Mouse (Mus musculus) kidney, adult 11 months (tissue): ENCODE data around the gene Hivep3.

ENCODE experiments used
- DNase-seq: peaks from one replicate; pipeline ENCODE4 v3.0.0; 2022

Gene Hivep3

GRCm38 (mm10) chr4:120120276-120120675 lies 386.7 kb downstream of the Hivep3 start:
- DNase-seq: peak; percentile 52

DNA sequence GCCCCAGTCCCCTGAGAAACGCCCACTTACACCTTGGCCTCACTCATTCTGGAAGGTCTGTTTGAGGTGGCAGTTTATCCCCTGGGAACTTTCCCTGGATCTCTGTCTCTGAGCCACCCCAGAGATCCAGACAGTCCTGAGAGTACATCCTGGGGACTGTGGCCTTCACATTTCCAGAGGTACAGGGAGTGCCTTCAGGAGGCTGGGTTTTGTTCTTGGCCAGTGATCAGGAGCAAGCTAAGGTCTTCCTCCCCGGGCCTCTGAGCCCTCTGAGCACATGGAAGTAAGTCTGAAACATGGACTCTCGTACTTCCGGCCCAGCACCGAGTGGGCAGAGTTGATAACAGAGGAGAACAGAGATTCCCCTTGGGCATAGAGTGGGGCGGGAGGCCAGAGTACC lies 391.1 kb downstream of the Hivep3 start:
- no peak for DNase-seq

DNA sequence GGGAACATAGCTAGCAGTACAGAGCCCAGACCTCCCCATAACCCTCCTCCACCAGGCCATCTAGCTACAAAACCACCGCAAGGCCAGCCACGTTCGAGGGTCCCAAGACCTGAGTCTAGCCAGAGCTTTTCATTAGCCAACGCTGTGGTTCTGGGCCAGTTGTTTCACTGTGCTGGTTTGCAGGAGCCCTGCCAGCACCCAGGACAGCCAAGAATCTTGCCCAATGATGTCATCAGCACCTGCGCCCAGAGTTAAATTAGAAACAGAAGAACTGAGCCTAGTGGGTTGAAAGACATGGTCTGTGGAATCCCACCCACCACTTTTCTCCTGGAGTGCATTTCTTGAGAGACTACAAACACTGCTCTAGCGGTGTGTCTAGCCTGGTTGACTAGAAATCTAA lies 392.5 kb downstream of the Hivep3 start:
- DNase-seq: no peak

DNA sequence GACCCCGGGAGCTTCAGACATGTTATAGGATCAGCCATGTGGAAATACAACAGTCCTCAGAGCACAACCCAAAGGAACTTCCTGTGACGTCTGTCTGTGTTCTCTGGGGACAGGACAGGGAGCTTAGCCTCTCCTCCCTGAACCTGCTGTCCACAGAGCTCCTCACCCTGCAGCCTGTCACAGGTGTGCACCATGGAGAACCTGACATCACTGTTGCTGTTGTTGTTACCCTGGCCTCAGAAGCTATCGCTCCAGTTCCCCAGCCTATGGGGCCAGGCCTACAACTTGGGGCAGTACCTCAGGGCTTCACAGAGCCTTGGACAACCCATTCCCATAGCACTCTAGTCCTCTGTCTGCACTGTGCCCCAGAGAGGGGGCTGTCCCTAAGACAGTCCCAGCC lies 393.7 kb downstream of the Hivep3 start:
- no peak for DNase-seq

- no peak for DNase-seq
Measured at GRCm38 (mm10) chr4:120128033-120128432, 394.4 kb downstream of the Hivep3 start.

GRCm38 (mm10) chr4:120129233-120129885 lies 395.8 kb downstream of the Hivep3 start:
- DNase-seq: peak; percentile 25

GRCm38 (mm10) chr4:120130926-120131325 lies 397.3 kb downstream of the Hivep3 start:
- no peak for DNase-seq

DNA sequence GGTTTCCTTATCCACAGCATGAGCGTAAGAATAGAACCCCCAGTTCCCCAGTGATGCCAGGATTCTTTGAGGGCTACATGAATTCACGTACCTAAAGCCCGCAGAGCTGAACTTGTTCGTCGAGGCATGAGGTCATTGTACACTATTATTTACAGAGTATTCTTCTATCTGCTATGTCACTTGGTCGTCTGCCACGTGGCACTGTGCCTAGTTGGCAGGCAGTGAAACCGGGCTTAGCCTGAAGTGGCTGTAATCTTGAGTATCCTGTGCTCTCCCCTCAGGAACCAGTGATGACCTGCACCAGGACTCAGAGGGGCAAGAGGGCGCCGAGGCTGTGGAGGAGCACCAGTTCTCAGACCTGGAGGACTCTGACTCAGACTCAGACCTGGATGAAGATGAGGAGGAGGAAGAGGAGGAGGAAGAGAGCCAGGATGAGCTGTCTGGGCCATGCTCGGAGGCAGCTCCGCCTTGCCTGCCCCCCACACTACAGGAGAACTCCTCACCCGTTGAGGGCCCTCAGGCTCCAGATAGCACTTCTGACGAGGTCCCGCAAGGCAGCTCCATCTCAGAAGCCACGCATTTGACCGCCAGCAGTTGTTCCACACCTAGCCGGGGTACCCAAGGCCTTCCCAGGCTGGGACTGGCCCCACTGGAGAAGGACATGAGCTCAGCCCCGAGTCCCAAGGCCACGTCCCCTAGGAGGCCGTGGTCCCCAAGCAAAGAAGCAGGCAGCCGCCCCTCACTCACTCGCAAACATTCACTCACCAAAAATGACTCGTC lies 398.0 kb downstream of the Hivep3 start:
- peak; percentile 48 for DNase-seq

- no peak for DNase-seq
Measured at GRCm38 (mm10) chr4:120134223-120134622, 400.6 kb downstream of the Hivep3 start.

DNA sequence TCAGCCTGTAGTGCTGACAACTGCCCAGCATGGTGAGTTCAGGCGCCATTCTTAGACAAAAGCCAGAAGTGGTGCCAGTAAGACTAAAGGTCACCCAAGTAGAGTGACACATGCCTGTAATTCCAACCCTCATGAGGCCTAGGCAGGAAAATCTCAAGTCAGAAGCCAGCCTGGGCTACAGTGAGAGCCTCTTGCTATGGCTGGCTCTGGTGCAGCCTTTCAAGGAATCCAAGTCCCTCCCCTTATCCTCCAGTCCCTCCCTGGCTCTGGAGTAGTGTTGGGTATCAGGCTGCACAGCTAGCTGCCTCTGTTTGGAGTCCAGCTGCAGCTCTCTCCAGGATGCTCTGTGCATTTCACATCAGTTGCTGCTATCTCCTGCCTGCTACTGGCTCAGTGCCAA lies 408.2 kb downstream of the Hivep3 start:
- no peak for DNase-seq

DNA sequence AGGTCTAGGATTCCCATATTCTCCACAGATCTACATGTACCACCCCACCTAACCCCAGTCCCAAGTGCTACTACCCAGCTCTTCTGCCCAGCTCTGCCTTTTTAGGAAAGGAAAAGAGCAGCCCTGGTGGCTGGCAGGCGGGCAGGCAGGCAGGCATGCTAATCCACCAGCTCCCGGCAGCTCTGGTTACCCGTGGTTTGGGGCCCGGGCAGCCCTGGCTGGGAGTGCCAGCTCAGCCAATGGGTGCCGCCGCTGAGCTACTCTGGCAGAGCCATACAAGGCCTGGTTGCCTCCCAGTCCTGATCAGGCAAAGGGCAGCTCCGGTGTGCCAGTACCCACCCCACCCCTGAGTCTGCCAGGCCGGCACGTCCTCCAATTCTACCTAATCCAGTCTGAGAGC lies 409.3 kb downstream of the Hivep3 start:
- no peak for DNase-seq

GRCm38 (mm10) chr4:120144343-120144742 lies 410.8 kb downstream of the Hivep3 start:
- DNase-seq: no peak

GRCm38 (mm10) chr4:120145931-120146330 lies 412.3 kb downstream of the Hivep3 start:
- DNase-seq: no peak

DNA sequence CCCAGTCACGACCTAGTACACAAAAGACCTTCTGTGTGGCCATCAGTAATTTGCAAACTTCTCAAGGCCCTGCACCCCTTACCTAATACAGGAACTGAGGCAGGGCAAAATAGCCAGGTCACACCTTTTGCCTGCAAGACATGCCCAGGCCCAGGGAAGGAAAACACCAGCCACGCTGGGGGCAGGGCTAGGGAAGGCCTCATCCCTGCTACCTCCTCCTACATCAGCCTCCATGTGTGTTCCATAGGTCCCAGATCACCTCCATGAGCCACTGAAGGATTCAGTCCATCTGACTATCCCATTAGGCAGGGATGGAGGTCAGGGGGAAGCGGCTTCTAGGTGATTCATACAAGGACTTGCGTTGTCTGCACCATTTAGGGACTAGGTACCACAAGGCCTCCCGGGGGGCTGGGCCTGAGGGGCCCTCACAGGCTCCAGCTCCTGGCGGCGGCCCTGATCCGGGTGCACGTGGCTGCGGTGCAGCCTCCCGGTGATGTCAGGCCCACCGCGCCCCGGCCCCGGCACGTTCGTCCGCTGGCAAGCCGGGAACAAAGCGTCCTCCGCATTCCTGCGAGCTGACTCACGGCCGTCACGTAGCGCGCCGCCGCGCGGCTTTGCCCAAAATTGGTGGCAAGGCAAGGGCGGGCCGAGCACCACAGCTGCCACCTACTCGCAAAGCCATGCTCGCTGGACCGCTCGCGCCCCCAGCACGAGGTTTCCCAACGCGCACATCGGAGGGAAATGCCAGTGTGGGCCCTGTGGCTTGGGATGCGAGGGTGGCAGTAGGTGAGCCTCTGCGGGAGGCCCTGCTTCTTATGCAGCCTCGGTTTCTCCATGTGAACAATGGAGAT lies 414.9 kb downstream of the Hivep3 start:
- DNase-seq: peak; percentile 37

GRCm38 (mm10) chr4:120149142-120149524 lies 415.5 kb downstream of the Hivep3 start:
- no peak for DNase-seq

DNA sequence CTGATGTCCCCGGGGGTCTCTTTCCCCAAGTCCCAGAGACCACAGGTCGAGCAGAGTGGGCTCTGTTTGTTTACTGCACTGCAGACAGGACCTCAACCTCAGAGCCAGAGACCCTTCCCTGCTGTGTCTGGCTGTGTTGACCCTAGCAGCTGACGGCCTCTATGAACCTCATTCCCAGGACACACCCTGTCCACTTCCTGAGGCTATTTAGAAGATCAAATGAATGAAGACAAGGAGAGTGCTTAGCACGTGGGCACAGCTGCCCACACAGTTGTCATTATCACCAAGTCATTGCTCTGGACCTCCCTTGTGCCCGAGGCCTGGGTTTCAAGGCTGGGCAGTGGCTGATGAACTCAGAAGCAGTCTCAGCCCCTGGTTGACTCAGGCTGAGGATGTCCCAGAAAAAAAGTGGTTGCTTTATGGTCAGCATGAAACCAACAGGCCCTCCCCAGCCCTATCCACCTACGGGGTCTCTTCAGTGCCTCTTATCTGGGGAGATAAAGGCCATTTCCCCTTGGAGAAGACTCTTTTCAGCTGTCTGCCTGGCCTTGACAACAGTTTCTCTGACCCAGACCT lies 416.8 kb downstream of the Hivep3 start:
- DNase-seq: no peak

DNA sequence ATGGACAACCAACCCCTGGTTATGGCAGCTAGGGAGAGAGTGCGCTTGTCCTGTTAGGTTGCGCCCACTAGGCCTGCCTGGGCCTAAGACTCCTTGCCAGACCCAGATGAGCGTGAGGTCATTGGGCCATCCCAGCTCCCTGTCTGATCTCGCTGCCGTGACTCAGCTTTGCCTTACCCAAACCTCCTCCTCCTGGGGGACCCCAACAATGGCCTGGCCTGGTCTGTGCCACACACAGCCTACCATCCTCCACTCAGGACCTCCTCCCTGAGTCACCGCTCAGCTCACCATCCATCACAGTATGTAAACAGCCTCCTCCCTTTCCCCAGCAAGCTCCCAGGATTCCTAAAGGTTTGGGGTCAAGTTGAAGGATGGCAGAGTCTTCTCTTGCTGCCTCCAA lies 418.3 kb downstream of the Hivep3 start:
- DNase-seq: no peak

DNA sequence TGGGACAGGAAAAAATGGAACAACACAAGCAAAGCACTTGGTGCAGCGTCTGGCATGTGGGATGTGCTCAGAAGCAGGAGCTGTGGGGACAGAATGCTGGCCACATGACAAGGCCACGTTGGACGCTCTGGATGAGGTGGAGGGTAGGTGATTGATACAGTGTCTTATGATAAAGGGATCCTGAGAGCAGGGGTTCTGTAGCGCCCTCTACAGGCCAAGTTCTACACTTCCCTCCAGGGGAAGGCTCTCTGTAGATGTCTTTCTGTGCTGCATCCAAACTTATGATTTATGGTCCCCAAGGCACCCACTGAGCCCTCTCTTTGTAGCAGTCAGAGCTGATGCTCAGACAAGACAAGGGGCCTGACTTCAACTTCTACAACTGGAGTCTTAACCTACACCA lies 419.1 kb downstream of the Hivep3 start:
- DNase-seq: no peak

GRCm38 (mm10) chr4:120153736-120154135 lies 420.2 kb downstream of the Hivep3 start:
- DNase-seq: no peak

GRCm38 (mm10) chr4:120158714-120159310 lies 425.2 kb downstream of the Hivep3 start:
- DNase-seq: no peak

DNA sequence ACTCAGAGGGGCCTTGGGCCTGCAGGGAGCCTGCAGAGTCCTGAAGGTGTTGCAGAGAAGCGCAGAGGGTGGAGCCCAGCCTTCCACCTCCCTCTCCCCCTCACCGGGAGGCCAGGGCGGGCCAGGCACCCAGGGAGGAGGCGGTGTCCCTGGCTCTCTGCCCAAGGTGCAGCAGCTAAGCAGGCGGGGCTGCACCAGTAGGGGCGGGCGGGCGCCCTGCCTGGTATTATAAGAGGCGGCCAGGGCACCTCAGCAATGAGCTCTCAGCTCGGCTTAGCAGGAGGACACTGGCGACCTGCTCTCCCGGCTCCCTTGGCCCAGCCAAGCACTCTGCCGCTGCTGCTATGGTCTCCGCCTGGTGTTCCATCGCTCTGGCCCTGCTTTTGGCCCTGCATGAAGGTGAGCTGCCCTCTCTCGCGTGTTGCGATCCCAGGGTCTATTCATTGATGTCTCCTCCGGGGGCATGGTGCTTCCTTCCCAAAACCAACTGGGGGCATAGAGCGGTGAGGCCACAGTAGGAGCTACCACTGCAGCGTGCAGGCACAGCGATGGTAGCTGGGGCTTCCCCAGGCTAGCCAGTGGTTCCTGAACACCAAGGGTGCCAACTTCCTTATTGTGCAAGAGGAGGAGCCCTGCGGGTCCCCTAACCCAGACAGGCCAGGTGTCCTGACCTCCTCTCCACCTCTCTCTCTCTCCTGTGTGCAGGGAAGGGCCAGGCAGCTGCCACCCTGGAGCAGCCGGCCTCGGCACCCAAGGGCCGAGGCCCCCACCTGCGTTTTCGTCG lies 427.8 kb downstream of the Hivep3 start, which contains the start of gene Edn2:
TSS of gene Edn2 (plus strand) at position 41 of the 784 bp plus-strand sequence.
- DNase-seq: peak; percentile 89

GRCm38 (mm10) chr4:120162586-120162985 lies 429.0 kb downstream of the Hivep3 start:
- DNase-seq: no peak
